Mouse (Mus musculus): ENCODE measurements around the gene Phf24. TPM values are rescaled to one million over a fixed set of nuclear protein-coding genes. Genes with fewer than 3 reads are reported as not detected.
"Not testable (repeated sequence)": the region's sequence is repeated elsewhere in the genome, so short reads cannot be mapped to it uniquely, and the experiment has no call there.

The Phf24 gene
- polyA plus RNA-seq, 1 experiment from 2014 or later = 0.04 TPM

- no peak overlapping the region for H3K4me3 ChIP-seq (ENCODE audit: low read depth, low read length)
- 14% methylated on average over 12 of the region's 12 CpGs for WGBS
Observed at GRCm38 (mm10) chr4:42965039-42965719, 48.7 kb downstream of the Phf24 start.

GRCm38 (mm10) chr4:42969304-42969703 is 52.8 kb downstream of the Phf24 start, which contains the start of gene 1700022I11Rik:
1700022I11Rik (plus strand) TSS chr4:42969604.
- Histone ChIP-seq H3K27me3 (ENCODE audit: control insufficient read depth, insufficient read depth, low read length) (no peaks in the 10 kb centered on the region), H3K4me3 (ENCODE audit: low read depth, low read length) (no peak within 1 kb of the TSS), H3K9ac (ENCODE audit: low read length) (no peak within 1 kb of the TSS), H3K4me2 (ENCODE audit: low read depth, severe bottlenecking) (no peak within 1 kb of the TSS), H3K4me1 (ENCODE audit: control insufficient read depth, insufficient read depth, low read length) (no peaks in the 10 kb centered on the region), H3K36me3 (ENCODE audit: control insufficient read depth, insufficient read depth, low read length) (no peaks in the 10 kb centered on the region), H3K9me3 (ENCODE audit: control insufficient read depth, low read length) (no peaks in the 10 kb centered on the region), H3K27ac (replicated peaks; ENCODE audit: low read depth, low read length) (no peak within 1 kb of the TSS)
- ATAC-seq (ENCODE audit: insufficient number of reproducible peaks, low FRiP score, low TSS enrichment, low read depth) = no peak
- WGBS = 94% methylated on average over 4 of the region's 4 CpGs
- no peak for DNase-seq (ENCODE audit: low spot score)

More at GRCm38 (mm10) chr4:42965039-42965719, 48.7 kb downstream of the Phf24 start:
- Histone ChIP-seq H3K4me1 (ENCODE audit: control insufficient read depth, insufficient read depth, low read length) (no peaks in the 10 kb centered on the region), H3K27me3 (ENCODE audit: control insufficient read depth, insufficient read depth, low read length) (no peaks in the 10 kb centered on the region), H3K4me2 (ENCODE audit: low read depth, severe bottlenecking) (peak overlapping the region; percentile 24; the same call in 1 of the 2 replicates), H3K9me3 (ENCODE audit: control insufficient read depth, low read length) (no peaks in the 10 kb centered on the region), H3K36me3 (ENCODE audit: control insufficient read depth, insufficient read depth, low read length) (no peaks in the 10 kb centered on the region), H3K9ac (ENCODE audit: low read length) (no peak overlapping the region), H3K27ac (replicated peaks; ENCODE audit: low read depth, low read length) (no peak overlapping the region)
- DNase-seq (ENCODE audit: low spot score) = peak; percentile 71
- no peak; the same call in 1 of the 2 replicates for ATAC-seq (ENCODE audit: insufficient number of reproducible peaks, low FRiP score, low TSS enrichment, low read depth)

GRCm38 (mm10) chr4:42972952-42973351 is 56.5 kb downstream of the Phf24 start:
- DNase-seq (ENCODE audit: low spot score) (no peak), ATAC-seq (ENCODE audit: insufficient number of reproducible peaks, low FRiP score, low TSS enrichment, low read depth) (no peak)
- Histone ChIP-seq H3K27ac (replicated peaks; ENCODE audit: low read depth, low read length) (no peak overlapping the region), H3K9ac (ENCODE audit: low read length) (no peak overlapping the region), H3K4me3 (ENCODE audit: low read depth, low read length) (no peak overlapping the region), H3K36me3 (ENCODE audit: control insufficient read depth, insufficient read depth, low read length) (no peaks in the 10 kb centered on the region), H3K27me3 (ENCODE audit: control insufficient read depth, insufficient read depth, low read length) (no peaks in the 10 kb centered on the region), H3K4me2 (ENCODE audit: low read depth, severe bottlenecking) (no peak overlapping the region), H3K9me3 (ENCODE audit: control insufficient read depth, low read length) (no peaks in the 10 kb centered on the region), H3K4me1 (ENCODE audit: control insufficient read depth, insufficient read depth, low read length) (no peaks in the 10 kb centered on the region)
- WGBS = 62% methylated on average over 4 of the region's 4 CpGs

GRCm38 (mm10) chr4:42973868-42974267 is 57.4 kb downstream of the Phf24 start:
- H3K9me3 ChIP-seq (ENCODE audit: control insufficient read depth, low read length) = no peaks in the 10 kb centered on the region
- H3K4me3 ChIP-seq (ENCODE audit: low read depth, low read length) = no peak overlapping the region
- DNase-seq (ENCODE audit: low spot score) (no peak), ATAC-seq (ENCODE audit: insufficient number of reproducible peaks, low FRiP score, low TSS enrichment, low read depth) (no peak)
- H3K27ac ChIP-seq (replicated peaks; ENCODE audit: low read depth, low read length) = no peak overlapping the region
- no peaks in the 10 kb centered on the region for H3K27me3 ChIP-seq (ENCODE audit: control insufficient read depth, insufficient read depth, low read length)
- no peak overlapping the region for H3K4me2 ChIP-seq (ENCODE audit: low read depth, severe bottlenecking)
- 86% methylated on average over 5 of the region's 5 CpGs for WGBS
- H3K9ac ChIP-seq (ENCODE audit: low read length) = no peak overlapping the region
- peaks cover 2% of the 10 kb centered on the region; the same call in 1 of the 2 replicates for H3K36me3 ChIP-seq (ENCODE audit: control insufficient read depth, insufficient read depth, low read length)
- no peaks in the 10 kb centered on the region for H3K4me1 ChIP-seq (ENCODE audit: control insufficient read depth, insufficient read depth, low read length)

- WGBS = 91% methylated on average over 4 of the region's 4 CpGs
- DNase-seq (ENCODE audit: low spot score) (no peak), ATAC-seq (ENCODE audit: insufficient number of reproducible peaks, low FRiP score, low TSS enrichment, low read depth) (no peak)
- Histone ChIP-seq H3K4me3 (ENCODE audit: low read depth, low read length) (no peak overlapping the region), H3K4me2 (ENCODE audit: low read depth, severe bottlenecking) (no peak overlapping the region), H3K27ac (replicated peaks; ENCODE audit: low read depth, low read length) (no peak overlapping the region), H3K9me3 (ENCODE audit: control insufficient read depth, low read length) (no peaks in the 10 kb centered on the region), H3K9ac (ENCODE audit: low read length) (no peak overlapping the region), H3K4me1 (ENCODE audit: control insufficient read depth, insufficient read depth, low read length) (no peaks in the 10 kb centered on the region), H3K27me3 (ENCODE audit: control insufficient read depth, insufficient read depth, low read length) (no peaks in the 10 kb centered on the region), H3K36me3 (ENCODE audit: control insufficient read depth, insufficient read depth, low read length) (peaks cover 6% of the 10 kb centered on the region)
Observed at GRCm38 (mm10) chr4:42978062-42978461, 61.6 kb downstream of the Phf24 start.

- not testable (repeated sequence) for DNase-seq (ENCODE audit: low spot score); H3K4me1 ChIP-seq (ENCODE audit: control insufficient read depth, insufficient read depth, low read length); H3K4me2 ChIP-seq (ENCODE audit: low read depth, severe bottlenecking); H3K9me3 ChIP-seq (ENCODE audit: control insufficient read depth, low read length); H3K27ac ChIP-seq (replicated peaks; ENCODE audit: low read depth, low read length); H3K9ac ChIP-seq (ENCODE audit: low read length); H3K27me3 ChIP-seq (ENCODE audit: control insufficient read depth, insufficient read depth, low read length); ATAC-seq (ENCODE audit: insufficient number of reproducible peaks, low FRiP score, low TSS enrichment, low read depth); H3K4me3 ChIP-seq (ENCODE audit: low read depth, low read length)
- WGBS = 85% methylated on average over 7 of the region's 8 CpGs
- peaks cover 12% of the 10 kb centered on the region for H3K36me3 ChIP-seq (ENCODE audit: control insufficient read depth, insufficient read depth, low read length)
Observed at GRCm38 (mm10) chr4:42980467-42980866, 64.0 kb downstream of the Phf24 start.

- Histone ChIP-seq H3K9ac (ENCODE audit: low read length) (no peak overlapping the region), H3K36me3 (ENCODE audit: control insufficient read depth, insufficient read depth, low read length) (peaks cover 36% of the 10 kb centered on the region), H3K27ac (replicated peaks; ENCODE audit: low read depth, low read length) (no peak overlapping the region), H3K4me1 (ENCODE audit: control insufficient read depth, insufficient read depth, low read length) (no peaks in the 10 kb centered on the region), H3K27me3 (ENCODE audit: control insufficient read depth, insufficient read depth, low read length) (no peaks in the 10 kb centered on the region), H3K9me3 (ENCODE audit: control insufficient read depth, low read length) (no peaks in the 10 kb centered on the region), H3K4me3 (ENCODE audit: low read depth, low read length) (no peak overlapping the region), H3K4me2 (ENCODE audit: low read depth, severe bottlenecking) (no peak overlapping the region)
- WGBS = 82% methylated on average over 1 of the region's 1 CpGs
- no peak for DNase-seq (ENCODE audit: low spot score)
- no peak for ATAC-seq (ENCODE audit: insufficient number of reproducible peaks, low FRiP score, low TSS enrichment, low read depth)
Observed at GRCm38 (mm10) chr4:42988296-42988695, 71.8 kb downstream of the Phf24 start.
